Mouse (Mus musculus): ENCODE results near the gene Fermt1. TPM values are rescaled to one million over a fixed set of nuclear protein-coding genes. Genes with fewer than 3 reads are reported as not detected.

Gene Fermt1
- polyA plus RNA-seq, 1 experiment from 2014 or later, result 1.8 TPM

DNA sequence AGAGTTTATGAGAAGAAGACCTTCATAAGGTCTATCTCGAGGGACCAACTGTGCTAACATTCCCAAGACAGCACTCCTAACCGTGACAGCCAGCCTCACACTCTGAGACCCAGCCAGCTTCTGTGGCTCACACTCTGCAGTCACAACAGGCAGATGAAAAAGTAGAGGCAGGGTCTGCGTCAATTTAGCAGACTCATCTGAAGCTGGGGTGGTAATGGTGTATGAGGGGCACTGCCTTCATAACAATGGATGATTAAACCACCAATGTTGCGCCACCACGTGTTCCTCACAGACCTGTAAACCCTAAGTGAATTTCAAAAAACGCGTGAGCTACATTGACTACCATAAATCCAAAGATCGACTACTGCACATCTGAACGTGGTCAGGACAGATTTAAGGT, 2.1 kb downstream of the Fermt1 start:
- no peak overlapping the region for H3K27ac ChIP-seq
- no peak overlapping the region for H3K4me2 ChIP-seq (replicated peaks)
- no peak for ATAC-seq (ENCODE audit: low FRiP score)
- WGBS, result 51% methylated on average over 9 of the region's 9 CpGs
- no peak overlapping the region for H3K9ac ChIP-seq
- peaks cover 51% of the 10 kb centered on the region for H3K27me3 ChIP-seq
- no peaks in the 10 kb centered on the region for H3K36me3 ChIP-seq
- peaks cover 14% of the 10 kb centered on the region for H3K4me1 ChIP-seq
- no peak overlapping the region for H3K4me3 ChIP-seq
- H3K9me3 ChIP-seq (replicated peaks), result no peaks in the 10 kb centered on the region

DNA sequence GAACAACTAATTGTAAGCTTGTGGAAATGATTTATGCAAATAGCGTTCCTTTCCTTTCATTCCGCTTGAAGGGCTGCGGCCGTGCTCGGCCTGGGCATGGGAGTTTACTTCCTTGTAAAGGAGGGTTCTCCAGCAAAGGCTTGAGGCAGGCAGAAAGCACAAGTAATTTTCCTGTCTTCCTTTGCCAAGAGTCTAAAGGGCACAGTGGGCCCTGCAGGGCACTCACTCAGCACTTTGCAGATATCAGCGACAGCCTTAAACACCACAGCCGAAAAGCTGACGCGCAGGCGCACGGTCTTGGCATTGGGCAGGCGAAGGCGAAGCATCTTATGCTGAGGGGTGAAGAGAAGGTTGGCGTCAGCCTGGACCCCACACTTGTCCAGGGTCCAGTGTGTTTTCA, 6.7 kb downstream of the Fermt1 start:
- no peak overlapping the region for H3K4me3 ChIP-seq
- no peaks in the 10 kb centered on the region for H3K36me3 ChIP-seq
- no peak for ATAC-seq (ENCODE audit: low FRiP score)
- H3K27ac ChIP-seq, result no peak overlapping the region
- 84% methylated on average over 14 of the region's 14 CpGs for WGBS
- H3K27me3 ChIP-seq, result peaks cover 12% of the 10 kb centered on the region
- no peak overlapping the region for H3K9ac ChIP-seq
- H3K4me1 ChIP-seq, result no peaks in the 10 kb centered on the region
- no peak overlapping the region for H3K4me2 ChIP-seq (replicated peaks)
- H3K9me3 ChIP-seq (replicated peaks), result no peaks in the 10 kb centered on the region

- Histone ChIP-seq H3K27me3 (no peaks in the 10 kb centered on the region), H3K4me3 (no peak overlapping the region), H3K9me3 (replicated peaks) (0 out of 2 replicates have a peak, but pooled peaks cover 4% of the 10 kb centered on the region), H3K4me1 (no peaks in the 10 kb centered on the region), H3K4me2 (replicated peaks) (no peak overlapping the region), H3K36me3 (no peaks in the 10 kb centered on the region), H3K9ac (no peak overlapping the region), H3K27ac (no peak overlapping the region)
- ATAC-seq (ENCODE audit: low FRiP score), result no peak
- WGBS, result 89% methylated on average over 4 of the region's 4 CpGs
These were observed 9.5 kb downstream of the Fermt1 start for GRCm38 (mm10) chr2:132936176-132936575.

GRCm38 (mm10) chr2:132934711-132935110, 11.0 kb downstream of the Fermt1 start:
- Histone ChIP-seq H3K9me3 (replicated peaks) (0 out of 2 replicates have a peak, but pooled peaks cover 4% of the 10 kb centered on the region), H3K9ac (no peak overlapping the region), H3K27ac (no peak overlapping the region), H3K4me3 (no peak overlapping the region), H3K4me2 (replicated peaks) (no peak overlapping the region), H3K4me1 (no peaks in the 10 kb centered on the region), H3K36me3 (no peaks in the 10 kb centered on the region), H3K27me3 (no peaks in the 10 kb centered on the region)
- WGBS, result 95% methylated on average over 4 of the region's 4 CpGs
- no peak for ATAC-seq (ENCODE audit: low FRiP score)

- Histone ChIP-seq H3K27me3 (no peaks in the 10 kb centered on the region), H3K9ac (no peak overlapping the region), H3K27ac (no peak overlapping the region), H3K36me3 (no peaks in the 10 kb centered on the region), H3K9me3 (replicated peaks) (0 out of 2 replicates have a peak, but pooled peaks cover 4% of the 10 kb centered on the region), H3K4me2 (replicated peaks) (no peak overlapping the region), H3K4me1 (no peaks in the 10 kb centered on the region), H3K4me3 (no peak overlapping the region)
- ATAC-seq (ENCODE audit: low FRiP score), result no peak
- 73% methylated on average over 2 of the region's 2 CpGs for WGBS
These were observed 11.6 kb downstream of the Fermt1 start for GRCm38 (mm10) chr2:132934142-132934541.

DNA sequence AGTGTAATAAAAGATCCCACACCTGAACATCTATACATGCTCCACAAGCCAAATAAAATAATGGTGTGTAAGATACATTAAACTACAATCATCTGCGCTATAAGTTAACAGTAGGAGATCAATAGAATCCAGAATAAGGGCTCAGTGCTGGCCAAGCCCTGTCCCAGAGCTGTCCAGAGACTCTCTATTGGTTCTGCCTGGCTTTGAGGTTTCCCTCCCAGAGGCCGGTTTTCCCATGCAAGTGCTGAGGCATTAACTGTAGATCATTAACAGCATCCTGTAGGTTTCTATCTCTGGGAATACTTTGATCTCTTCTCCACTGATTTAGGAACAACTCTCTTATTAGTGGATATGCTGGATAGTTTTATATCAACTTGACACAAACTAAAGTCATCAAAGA, 16.7 kb downstream of the Fermt1 start:
- Histone ChIP-seq H3K4me2 (replicated peaks) (no peak overlapping the region), H3K4me1 (no peaks in the 10 kb centered on the region), H3K27me3 (no peaks in the 10 kb centered on the region), H3K4me3 (no peak overlapping the region), H3K27ac (no peak overlapping the region), H3K9ac (no peak overlapping the region), H3K9me3 (replicated peaks) (0 out of 2 replicates have a peak, but pooled peaks cover 4% of the 10 kb centered on the region), H3K36me3 (no peaks in the 10 kb centered on the region)
- ATAC-seq (ENCODE audit: low FRiP score), result no peak
- WGBS, result 76% methylated on average over 2 of the region's 2 CpGs

DNA sequence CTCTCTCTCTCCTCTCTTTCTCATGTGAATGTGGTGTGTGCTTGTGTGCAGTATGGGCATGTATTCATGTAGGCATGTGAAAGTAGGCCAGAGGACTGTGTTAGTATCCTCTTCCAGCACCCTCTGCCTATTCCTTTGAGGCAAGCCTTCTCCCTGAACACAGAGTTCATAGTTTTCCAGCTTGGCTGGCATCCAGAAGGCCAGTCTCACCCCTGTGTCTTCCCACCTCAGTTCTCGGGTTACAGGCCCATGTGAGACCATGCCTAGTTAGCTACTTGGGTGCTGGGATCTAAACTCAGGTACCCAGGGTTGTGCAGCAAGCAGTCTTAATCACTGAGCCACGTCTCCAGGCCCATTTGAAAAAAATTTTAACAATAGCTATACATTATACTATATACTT, 17.8 kb downstream of the Fermt1 start:
- Histone ChIP-seq H3K27ac (no peak overlapping the region), H3K9me3 (replicated peaks) (0 out of 2 replicates have a peak, but pooled peaks cover 4% of the 10 kb centered on the region), H3K36me3 (no peaks in the 10 kb centered on the region), H3K27me3 (no peaks in the 10 kb centered on the region), H3K9ac (no peak overlapping the region), H3K4me3 (no peak overlapping the region), H3K4me2 (replicated peaks) (no peak overlapping the region), H3K4me1 (no peaks in the 10 kb centered on the region)
- no peak for ATAC-seq (ENCODE audit: low FRiP score)
- 56% methylated on average over 2 of the region's 2 CpGs for WGBS

GRCm38 (mm10) chr2:132927298-132927697, 18.4 kb downstream of the Fermt1 start:
- Histone ChIP-seq H3K4me3 (no peak overlapping the region), H3K36me3 (no peaks in the 10 kb centered on the region), H3K9me3 (replicated peaks) (0 out of 2 replicates have a peak, but pooled peaks cover 4% of the 10 kb centered on the region), H3K4me1 (peaks cover under 1% of the 10 kb centered on the region; the same call in 1 of the 2 replicates), H3K27ac (no peak overlapping the region), H3K4me2 (replicated peaks) (no peak overlapping the region), H3K27me3 (no peaks in the 10 kb centered on the region), H3K9ac (no peak overlapping the region)
- 72% methylated on average over 2 of the region's 2 CpGs for WGBS
- ATAC-seq (ENCODE audit: low FRiP score), result no peak

- H3K36me3 ChIP-seq, result no peaks in the 10 kb centered on the region
- 54% methylated on average over 8 of the region's 8 CpGs for WGBS
- ATAC-seq (ENCODE audit: low FRiP score), result no peak
These were observed 22.2 kb downstream of the Fermt1 start for GRCm38 (mm10) chr2:132923290-132924085.

GRCm38 (mm10) chr2:132922076-132922873, 23.4 kb downstream of the Fermt1 start:
- Histone ChIP-seq H3K4me3 (no peak overlapping the region), H3K36me3 (no peaks in the 10 kb centered on the region), H3K9ac (no peak overlapping the region), H3K4me1 (peaks cover 6% of the 10 kb centered on the region; the same call in 1 of the 2 replicates), H3K27me3 (no peaks in the 10 kb centered on the region), H3K4me2 (replicated peaks) (no peak overlapping the region), H3K9me3 (replicated peaks) (no peaks in the 10 kb centered on the region), H3K27ac (no peak overlapping the region)
- 73% methylated on average over 9 of the region's 9 CpGs for WGBS
- ATAC-seq (ENCODE audit: low FRiP score), result no peak

More at GRCm38 (mm10) chr2:132923290-132924085, 22.2 kb downstream of the Fermt1 start:
- H3K4me1 ChIP-seq, result peaks cover 6% of the 10 kb centered on the region; the same call in 1 of the 2 replicates
- H3K4me2 ChIP-seq (replicated peaks), result no peak overlapping the region
- H3K9me3 ChIP-seq (replicated peaks), result no peaks in the 10 kb centered on the region
- H3K4me3 ChIP-seq, result no peak overlapping the region
- H3K9ac ChIP-seq, result no peak overlapping the region
- no peak overlapping the region for H3K27ac ChIP-seq
- no peaks in the 10 kb centered on the region for H3K27me3 ChIP-seq

- 81% methylated on average over 1 of the region's 1 CpGs for WGBS
- no peaks in the 10 kb centered on the region for H3K27me3 ChIP-seq
- H3K4me2 ChIP-seq (replicated peaks), result no peak overlapping the region
- no peaks in the 10 kb centered on the region for H3K9me3 ChIP-seq (replicated peaks)
- no peak for ATAC-seq (ENCODE audit: low FRiP score)
- no peaks in the 10 kb centered on the region for H3K36me3 ChIP-seq
- H3K4me1 ChIP-seq, result no peaks in the 10 kb centered on the region
- no peak overlapping the region for H3K27ac ChIP-seq
- H3K4me3 ChIP-seq, result no peak overlapping the region
- H3K9ac ChIP-seq, result no peak overlapping the region
These were observed 30.9 kb downstream of the Fermt1 start for GRCm38 (mm10) chr2:132914785-132915184.

- Histone ChIP-seq H3K27ac (no peak overlapping the region), H3K4me2 (replicated peaks) (no peak overlapping the region), H3K27me3 (no peaks in the 10 kb centered on the region), H3K9ac (no peak overlapping the region), H3K9me3 (replicated peaks) (no peaks in the 10 kb centered on the region), H3K36me3 (no peaks in the 10 kb centered on the region), H3K4me3 (no peak overlapping the region), H3K4me1 (no peaks in the 10 kb centered on the region)
- no peak for ATAC-seq (ENCODE audit: low FRiP score)
- 27% methylated on average over 8 of the region's 8 CpGs for WGBS
These were observed 38.9 kb downstream of the Fermt1 start for GRCm38 (mm10) chr2:132906763-132907162.
